Mouse (Mus musculus) thymus, postnatal 14 days (tissue): Measurements from ENCODE around the gene Coa5.
A peak's percentile ranks its signal among the peaks of the same experiment; 100 is the strongest.

Experiments
- DNase-seq: peaks from one replicate; pipeline ENCODE4 v3.0.0; 2021

Coa5 gene

GRCm38 (mm10) chr1:37429366-37430296 is at the start of gene Coa5, which contains the start of gene Unc50:
Gene Coa5 (minus strand): TSS chr1:37430103.
Gene Unc50 (plus strand): TSS chr1:37430139.
- DNase-seq: peak; percentile 93

- DNase-seq: peak; percentile 78
These were observed 49.2 kb upstream of the Coa5 start for GRCm38 (mm10) chr1:37479074-37479473.

GRCm38 (mm10) chr1:37478416-37478815 is 48.5 kb upstream of the Coa5 start:
- peak; percentile 38 for DNase-seq

- peak; percentile 47 for DNase-seq
These were observed 48.0 kb upstream of the Coa5 start for GRCm38 (mm10) chr1:37477928-37478327.

- DNase-seq: peak; percentile 42
These were observed 47.3 kb upstream of the Coa5 start for GRCm38 (mm10) chr1:37477250-37477649.

- no peak for DNase-seq
These were observed 45.4 kb upstream of the Coa5 start for GRCm38 (mm10) chr1:37475312-37475711.

GRCm38 (mm10) chr1:37474634-37475190 is 44.8 kb upstream of the Coa5 start:
- no peak for DNase-seq

- peak; percentile 55 for DNase-seq
These were observed 44.1 kb upstream of the Coa5 start for GRCm38 (mm10) chr1:37474046-37474445.

- peak; percentile 74 for DNase-seq
These were observed 43.3 kb upstream of the Coa5 start for GRCm38 (mm10) chr1:37473251-37473650.

GRCm38 (mm10) chr1:37471179-37472148 is 41.6 kb upstream of the Coa5 start:
- DNase-seq: peak; percentile 56

- no peak for DNase-seq
These were observed 39.1 kb upstream of the Coa5 start for GRCm38 (mm10) chr1:37469007-37469406.

- DNase-seq: no peak
These were observed 37.9 kb upstream of the Coa5 start for GRCm38 (mm10) chr1:37467806-37468205.

- peak; percentile 20 for DNase-seq
These were observed 36.6 kb upstream of the Coa5 start for GRCm38 (mm10) chr1:37466322-37466995.

GRCm38 (mm10) chr1:37464878-37465452 is 35.1 kb upstream of the Coa5 start:
- no peak for DNase-seq

GRCm38 (mm10) chr1:37457546-37457945 is 27.6 kb upstream of the Coa5 start:
- DNase-seq: no peak

GRCm38 (mm10) chr1:37451270-37451669 is 21.4 kb upstream of the Coa5 start:
- DNase-seq: no peak

GRCm38 (mm10) chr1:37448361-37449095 is 18.6 kb upstream of the Coa5 start:
- DNase-seq: peak; percentile 82

- DNase-seq: no peak
These were observed 13.2 kb upstream of the Coa5 start for GRCm38 (mm10) chr1:37442848-37443835.

- no peak for DNase-seq
These were observed 6.5 kb upstream of the Coa5 start for GRCm38 (mm10) chr1:37436419-37436818.

GRCm38 (mm10) chr1:37430297-37430840 is 466 bp upstream of the Coa5 start:
- no peak for DNase-seq
